ENCODE assay signal across 19 mouse cellular contexts in genomic region chr17:26567818-26568173, GRCm38 (mm10). TPM values are rescaled to one million over a fixed set of nuclear protein-coding genes. Genes with fewer than 3 reads are reported as not detected.
A peak's percentile ranks its signal among the peaks of the same experiment; 100 is the strongest.
DNase-seq lines count a peak whose midpoint lies in the region; ATAC-seq lines count a peak whose summit lies in the region.
"Had no signal": no experiment of that assay in that cellular context is flagged by ENCODE, and none has a peak within 500 bp of the region (broad histone marks: within the 10 kb centered on the region; RNA-seq: fewer than 3 reads in every experiment).

No protein-coding gene starts in this region.

- H3K4me1 ChIP-seq in kidney, embryonic 15.5 days, result peaks cover 44% of the 10 kb centered on the region
- peaks cover 20% of the 10 kb centered on the region for H3K4me1 ChIP-seq in intestine, embryonic 14.5 days (replicated peaks; ENCODE audit: control insufficient read depth, insufficient read depth, low read length)
- H3K4me1 ChIP-seq in intestine, embryonic 16.5 days (ENCODE audit: control insufficient read depth, insufficient read depth, low read length), result peaks cover 30% of the 10 kb centered on the region
- peaks cover 23% of the 10 kb centered on the region for H3K4me1 ChIP-seq in stomach, embryonic 15.5 days

- DNase-seq in kidney, postnatal 14 days, result no peak
- no peak for DNase-seq in intestine, embryonic 14.5 days (ENCODE audit: low spot score)
- no peak for DNase-seq in lung, postnatal 4 days
- DNase-seq in embryo, embryonic 11 days, result no peak
- DNase-seq: adrenal gland, adult 8-10 months; adrenal gland, postnatal 36 days; cerebellum, adult 11 months; cerebellum, adult 8-10 months; cerebellum, postnatal 14 days; gastrocnemius, postnatal 10 days; heart, postnatal 10 days had no signal

- no peak for ATAC-seq in kidney, embryonic 15.5 days (replicated peaks; ENCODE audit: low FRiP score)
- no peak for ATAC-seq in intestine, embryonic 14.5 days (replicated peaks; ENCODE audit: low FRiP score, low TSS enrichment, low read depth)
- ATAC-seq in intestine, embryonic 16.5 days, result no peak
- ATAC-seq in stomach, embryonic 15.5 days (ENCODE audit: insufficient read depth, low FRiP score, low read depth), result no peak
- ATAC-seq: forebrain, embryonic 15.5 days; hindbrain, postnatal 0 days had no signal

- no peaks in the 10 kb centered on the region for H3K27me3 ChIP-seq in kidney, embryonic 15.5 days
- no peaks in the 10 kb centered on the region for H3K27me3 ChIP-seq in intestine, embryonic 14.5 days (replicated peaks; ENCODE audit: control insufficient read depth, insufficient read depth, low read length)
- no peaks in the 10 kb centered on the region for H3K27me3 ChIP-seq in intestine, embryonic 16.5 days (replicated peaks; ENCODE audit: control insufficient read depth, insufficient read depth, low read length)
- H3K27me3 ChIP-seq in stomach, embryonic 15.5 days (replicated peaks), result no peaks in the 10 kb centered on the region
- H3K27me3 ChIP-seq: embryonic facial prominence, embryonic 12.5 days; forebrain, embryonic 15.5 days; heart, embryonic 13.5 days; hindbrain, embryonic 13.5 days had no signal

- no peak overlapping the region for H3K4me3 ChIP-seq in kidney, embryonic 15.5 days (replicated peaks)
- H3K4me3 ChIP-seq in intestine, embryonic 14.5 days (ENCODE audit: low read depth, low read length), result no peak overlapping the region
- H3K4me3 ChIP-seq in intestine, embryonic 16.5 days (ENCODE audit: low read length), result no peak overlapping the region
- H3K4me3 ChIP-seq in stomach, embryonic 15.5 days (replicated peaks), result no peak overlapping the region
- H3K4me3 ChIP-seq: embryonic facial prominence, embryonic 12.5 days; forebrain, embryonic 15.5 days; heart, embryonic 13.5 days; hindbrain, embryonic 13.5 days had no signal

- WGBS in kidney, embryonic 15.5 days, result 95% methylated on average over 4 of the region's 4 CpGs
- WGBS in intestine, embryonic 14.5 days, result 91% methylated on average over 4 of the region's 4 CpGs
- 89% methylated on average over 4 of the region's 4 CpGs for WGBS in intestine, embryonic 16.5 days
- 97% methylated on average over 4 of the region's 4 CpGs for WGBS in stomach, embryonic 15.5 days

- H3K36me3 ChIP-seq in kidney, embryonic 15.5 days, result peaks cover 70% of the 10 kb centered on the region
- H3K36me3 ChIP-seq in intestine, embryonic 14.5 days (ENCODE audit: control insufficient read depth, insufficient read depth, low read length), result peaks cover 55% of the 10 kb centered on the region
- H3K36me3 ChIP-seq in intestine, embryonic 16.5 days (ENCODE audit: control insufficient read depth, insufficient read depth, low read length), result peaks cover 10% of the 10 kb centered on the region
- peaks cover 18% of the 10 kb centered on the region for H3K36me3 ChIP-seq in stomach, embryonic 15.5 days

- H3K9ac ChIP-seq in kidney, embryonic 15.5 days, result no peak overlapping the region
- H3K9ac ChIP-seq in intestine, embryonic 14.5 days (ENCODE audit: low read length), result no peak overlapping the region
- no peak overlapping the region for H3K9ac ChIP-seq in intestine, embryonic 16.5 days (ENCODE audit: low read depth, low read length)
- no peak overlapping the region for H3K9ac ChIP-seq in stomach, embryonic 15.5 days
- H3K9ac ChIP-seq: embryonic facial prominence, embryonic 12.5 days; forebrain, embryonic 15.5 days; heart, embryonic 13.5 days; hindbrain, embryonic 13.5 days had no signal

- no peak overlapping the region for H3K4me2 ChIP-seq in kidney, embryonic 15.5 days
- H3K4me2 ChIP-seq in intestine, embryonic 14.5 days (ENCODE audit: low read length), result no peak overlapping the region
- H3K4me2 ChIP-seq in intestine, embryonic 16.5 days (ENCODE audit: low read depth, low read length), result no peak overlapping the region
- H3K4me2 ChIP-seq in stomach, embryonic 15.5 days, result no peak overlapping the region
- H3K4me2 ChIP-seq: embryonic facial prominence, embryonic 12.5 days; forebrain, embryonic 15.5 days; heart, embryonic 13.5 days; hindbrain, embryonic 13.5 days had no signal

- no peaks in the 10 kb centered on the region; the same call in 1 of the 2 replicates for H3K9me3 ChIP-seq in kidney, embryonic 15.5 days (replicated peaks)
- no peaks in the 10 kb centered on the region for H3K9me3 ChIP-seq in intestine, embryonic 14.5 days (ENCODE audit: control insufficient read depth, low read length)
- H3K9me3 ChIP-seq in intestine, embryonic 16.5 days (ENCODE audit: control insufficient read depth, low read length), result no peaks in the 10 kb centered on the region
- no peaks in the 10 kb centered on the region for H3K9me3 ChIP-seq in stomach, embryonic 15.5 days
- H3K9me3 ChIP-seq: forebrain, embryonic 15.5 days; heart, embryonic 13.5 days had no signal

- H3K27ac ChIP-seq in kidney, embryonic 15.5 days, result 0 out of 2 replicates have a peak overlapping the region, but pooled peaks have one; percentile 27
- peak overlapping the region; percentile 3; the same call in 1 of the 2 replicates for H3K27ac ChIP-seq in intestine, embryonic 14.5 days (ENCODE audit: low read depth)
- H3K27ac ChIP-seq in intestine, embryonic 16.5 days (ENCODE audit: low read length), result peak overlapping the region; percentile 34; the same call in 1 of the 2 replicates
- H3K27ac ChIP-seq in stomach, embryonic 15.5 days, result 0 out of 2 replicates have a peak overlapping the region, but pooled peaks have one; percentile 16
- H3K27ac ChIP-seq: embryonic facial prominence, embryonic 12.5 days; forebrain, embryonic 15.5 days; heart, embryonic 13.5 days; hindbrain, embryonic 13.5 days; hindbrain, postnatal 0 days had no signal

RNA-seq across cellular contexts. Expression of gene Dusp1, which starts 5.9 kb away (rescaled TPM):
- 23.1 and 24.8 TPM in 2 replicates for polyA plus RNA-seq in kidney, embryonic 15.5 days (2015; fragmentation: Nextera tagmentation; extraction: Ambion mirVana)
- polyA plus RNA-seq in intestine, embryonic 14.5 days (2014; fragmentation: Nextera tagmentation; extraction: Ambion mirVana), result 14.5 and 17.0 TPM in 2 replicates
- polyA plus RNA-seq in intestine, embryonic 16.5 days (2015; fragmentation: Nextera tagmentation; extraction: Ambion mirVana), result 12.2 and 14.4 TPM in 2 replicates
- polyA plus RNA-seq in stomach, embryonic 15.5 days (2015; fragmentation: Nextera tagmentation; extraction: Ambion mirVana), result 15.8 and 19.3 TPM in 2 replicates

RNA-seq across cellular contexts. Expression of gene Ergic1, which starts 6.5 kb away (rescaled TPM):
- polyA plus RNA-seq in kidney, embryonic 15.5 days (2015; fragmentation: Nextera tagmentation; extraction: Ambion mirVana), result 124 and 131 TPM in 2 replicates
- polyA plus RNA-seq in intestine, embryonic 14.5 days (2014; fragmentation: Nextera tagmentation; extraction: Ambion mirVana), result 135 and 136 TPM in 2 replicates
- polyA plus RNA-seq in intestine, embryonic 16.5 days (2015; fragmentation: Nextera tagmentation; extraction: Ambion mirVana), result 88.6 and 91.2 TPM in 2 replicates
- 106 and 113 TPM in 2 replicates for polyA plus RNA-seq in stomach, embryonic 15.5 days (2015; fragmentation: Nextera tagmentation; extraction: Ambion mirVana)
